Mouse (Mus musculus) cerebellum, adult 2 months (tissue): ENCODE measurements around the gene Megf11.

Experiments used
- CTCF ChIP-seq: fragments of 200-500 bp; IDR thresholded peaks from 2 replicates; pipeline ENCODE4 v1.5.1; 2011; ENCODE audit warnings: low read depth, mild to moderate bottlenecking, control low read depth, low read length, moderate library complexity, borderline replicate concordance; ENCODE audit not compliant: insufficient read depth
- POLR2A ChIP-seq: fragments of 200-500 bp; IDR thresholded peaks from 2 replicates; pipeline ENCODE4 v1.6.1; 2011; ENCODE audit warnings: low read length, control low read depth, borderline replicate concordance; ENCODE audit not compliant: insufficient read depth

GRCm38 (mm10) chr9:64371305-64371819, 14.1 kb upstream of the Megf11 start:
- TF ChIP-seq POLR2A = no peak
- TF ChIP-seq CTCF = no peak
